Mouse (Mus musculus): ENCODE data around the gene Kcnj4.
"Not testable (repeated sequence)": the region's sequence is repeated elsewhere in the genome, so short reads cannot be mapped to it uniquely, and the experiment has no call there.

The Kcnj4 gene

DNA sequence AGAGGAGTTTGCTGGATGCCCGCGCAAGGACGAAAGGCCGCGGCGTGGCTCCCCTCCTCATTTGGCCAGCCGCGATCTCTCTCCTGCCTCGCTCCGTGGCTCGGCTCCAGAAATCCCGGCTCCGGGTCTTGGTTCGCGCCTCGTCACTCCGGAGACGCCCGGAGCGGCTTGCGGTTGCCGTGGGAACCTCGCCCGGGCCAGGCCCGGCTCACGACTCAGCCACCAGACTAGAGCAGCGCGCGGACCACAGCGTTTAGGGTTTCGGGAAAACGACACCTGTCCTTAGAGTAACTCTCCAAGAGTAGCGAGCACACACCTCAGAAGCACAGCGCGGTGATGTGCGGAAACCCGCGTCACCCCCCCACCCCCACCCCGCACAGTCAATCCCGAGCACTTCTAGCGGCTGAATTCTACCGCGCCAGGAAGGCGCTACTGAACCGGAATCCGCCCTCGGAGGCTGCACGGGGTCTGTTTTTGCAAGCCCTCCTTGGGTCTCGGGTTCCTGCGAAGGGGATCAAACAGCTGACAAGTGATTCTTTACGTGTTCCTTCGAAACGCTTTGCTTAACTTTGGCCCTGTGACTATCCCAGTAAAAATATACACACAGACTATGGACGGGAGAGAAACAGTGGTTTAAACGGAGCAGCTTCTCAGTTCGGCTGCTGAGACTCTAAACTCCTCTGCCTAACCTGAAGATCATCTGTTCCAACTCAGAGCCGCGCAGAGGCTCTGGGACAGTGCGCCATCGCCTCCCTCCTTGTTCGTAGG, 6.7 kb upstream of the Kcnj4 start:
- peak; percentile 93 to 98 for DNase-seq

GRCm38 (mm10) chr15:79510425-79510824, 5.4 kb upstream of the Kcnj4 start:
- no peak for DNase-seq

DNA sequence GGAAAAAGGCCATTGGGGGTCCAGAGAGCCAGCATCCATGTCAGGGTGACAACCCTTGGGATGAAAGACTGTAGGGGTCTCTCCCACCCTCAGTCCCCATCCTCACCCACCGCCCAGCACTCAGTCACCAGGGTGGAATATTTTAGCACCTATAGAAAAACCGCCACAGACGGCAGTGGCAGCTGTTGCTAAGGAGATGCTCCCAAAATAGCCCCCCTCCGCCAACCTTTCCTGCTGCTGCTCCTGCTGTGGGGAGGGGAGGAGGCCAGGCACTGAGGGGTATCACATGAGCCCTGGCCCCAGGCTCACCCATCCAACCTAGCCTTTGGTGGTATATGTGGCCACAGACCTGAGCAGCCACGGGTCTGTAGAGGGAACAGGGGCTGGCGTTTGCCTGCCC, 5.0 kb upstream of the Kcnj4 start:
- DNase-seq: no peak

- DNase-seq: no peak
Measured at GRCm38 (mm10) chr15:79507055-79507828, 2.2 kb upstream of the Kcnj4 start.

- no peak for DNase-seq
Measured at GRCm38 (mm10) chr15:79506460-79506859, 1.4 kb upstream of the Kcnj4 start.

- peak; percentile 78 to 89 for DNase-seq
Measured at GRCm38 (mm10) chr15:79505616-79506283, 709 bp upstream of the Kcnj4 start.

- no peak for DNase-seq
Measured at GRCm38 (mm10) chr15:79503438-79503837, 1.6 kb downstream of the Kcnj4 start.

- DNase-seq: peak in 1 of 2 experiments; percentile 41
Measured at GRCm38 (mm10) chr15:79502891-79503341, 2.1 kb downstream of the Kcnj4 start.

DNA sequence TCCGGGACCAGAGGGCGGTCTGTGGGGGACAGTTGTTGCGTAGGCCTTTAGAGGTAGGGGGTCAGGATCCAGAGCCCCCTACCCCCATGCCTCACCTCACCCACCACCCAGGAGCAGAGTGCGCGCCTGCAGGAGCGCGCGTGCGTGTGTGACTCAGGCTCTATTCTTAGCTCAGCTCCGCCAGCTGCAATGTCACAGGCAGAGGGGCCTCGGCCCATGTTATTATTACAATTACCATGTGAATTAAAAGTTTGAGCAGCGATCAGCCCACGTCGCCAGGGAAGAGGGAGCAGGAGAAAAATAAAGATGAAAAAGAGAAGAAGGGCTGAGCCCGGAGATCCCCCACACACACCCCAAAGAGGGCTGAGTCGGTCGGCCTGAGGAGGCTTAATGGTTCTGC, 4.9 kb downstream of the Kcnj4 start:
- no peak for DNase-seq

DNA sequence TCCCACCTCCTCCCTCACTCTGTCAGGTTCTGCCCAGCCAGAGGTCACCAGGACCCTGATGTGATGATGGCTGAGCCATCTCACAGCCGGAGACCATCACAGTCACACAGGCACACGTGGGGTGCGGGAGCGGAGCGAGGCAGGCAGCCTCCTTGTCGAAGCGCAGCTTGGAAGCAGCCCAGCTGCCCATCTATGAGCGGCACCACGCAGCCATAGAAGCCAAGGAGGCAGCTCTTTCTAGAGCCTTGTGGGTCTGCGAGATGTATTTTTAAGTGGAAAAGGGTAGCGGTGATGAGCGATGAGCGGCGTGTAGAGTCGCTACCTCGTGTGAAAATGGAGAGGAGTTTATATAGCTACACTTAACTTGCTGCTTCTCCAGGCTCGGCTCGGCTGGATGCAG, 11.5 kb downstream of the Kcnj4 start:
- no peak for DNase-seq

DNA sequence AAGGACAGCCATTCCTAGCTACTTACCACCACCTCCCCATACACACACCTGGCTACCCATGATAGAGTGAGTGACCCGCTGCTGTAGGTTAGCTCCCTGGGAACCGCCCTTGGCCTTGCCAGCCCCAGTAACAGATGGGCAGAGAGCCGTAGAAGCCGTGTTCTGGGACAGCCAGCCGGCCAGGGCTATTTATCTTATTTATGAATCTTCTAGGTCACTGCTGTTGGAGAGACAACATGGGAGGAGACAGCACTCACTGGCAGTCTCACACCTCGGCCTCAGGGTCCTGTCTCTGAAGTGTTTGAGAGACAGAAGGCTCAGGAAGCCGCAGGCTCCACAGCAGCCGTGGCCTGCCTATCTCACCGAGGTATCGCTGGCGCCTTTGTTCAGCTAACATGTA, 15.6 kb downstream of the Kcnj4 start:
- DNase-seq: no peak

GRCm38 (mm10) chr15:79481181-79481688, 23.8 kb downstream of the Kcnj4 start:
- no peak for DNase-seq

DNA sequence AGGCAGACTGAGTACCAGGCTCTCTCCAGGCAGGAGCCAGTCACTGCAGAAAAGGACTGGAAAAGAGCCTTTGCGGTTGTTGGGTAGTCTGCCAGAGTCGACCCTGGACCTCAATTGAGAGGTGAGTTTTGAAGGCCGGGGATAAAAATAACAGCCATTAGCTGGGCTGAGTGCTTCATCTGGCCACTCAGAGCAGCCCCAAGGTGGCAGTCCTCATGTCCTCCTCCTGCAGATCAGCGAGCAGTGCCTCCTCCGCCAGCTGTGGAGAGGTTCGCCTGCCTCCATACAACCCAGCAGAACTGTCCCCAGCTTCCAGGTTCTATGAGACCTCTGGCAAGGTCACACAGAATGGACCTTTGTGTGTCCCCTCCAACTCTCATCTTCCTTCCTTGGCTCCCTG, 27.8 kb downstream of the Kcnj4 start:
- no peak for DNase-seq

GRCm38 (mm10) chr15:79473638-79474355, 31.2 kb downstream of the Kcnj4 start:
- DNase-seq: no peak

- DNase-seq: no peak
Measured at GRCm38 (mm10) chr15:79473042-79473441, 32.0 kb downstream of the Kcnj4 start.

DNA sequence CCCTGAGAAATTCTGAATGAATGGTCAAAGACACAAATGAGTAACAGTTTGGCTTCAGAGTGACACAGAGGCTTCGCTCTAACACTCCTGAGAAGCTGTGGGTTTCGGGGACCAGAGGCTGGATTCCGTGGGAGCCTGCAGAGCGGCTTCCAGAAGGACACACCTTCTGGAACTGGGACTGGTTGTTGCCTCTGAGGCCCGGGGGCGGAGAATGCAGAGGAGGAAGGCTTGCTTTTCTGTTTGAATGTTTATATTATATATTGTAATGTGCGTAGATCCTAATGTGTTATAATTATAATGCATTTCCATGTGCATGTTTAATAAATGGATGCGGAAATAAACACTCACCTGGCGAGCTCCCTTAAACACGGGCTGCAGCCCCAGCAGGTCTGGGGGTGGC, 33.9 kb downstream of the Kcnj4 start:
- DNase-seq: no peak

GRCm38 (mm10) chr15:79470583-79470982, 34.5 kb downstream of the Kcnj4 start:
- DNase-seq: no peak

- no peak for DNase-seq
Measured at GRCm38 (mm10) chr15:79469577-79469976, 35.5 kb downstream of the Kcnj4 start.

GRCm38 (mm10) chr15:79466601-79467286, 38.3 kb downstream of the Kcnj4 start:
- peak; percentile 93 to 94 for DNase-seq

- no peak for DNase-seq
Measured at GRCm38 (mm10) chr15:79456546-79456945, 48.5 kb downstream of the Kcnj4 start.

GRCm38 (mm10) chr15:79456104-79456503, 48.9 kb downstream of the Kcnj4 start:
- not testable (repeated sequence) for DNase-seq
